ENCODE assay signal across 9 mouse cellular contexts in genomic region chr13:21993957-21994738, GRCm38 (mm10). TPM values are rescaled to one million over a fixed set of nuclear protein-coding genes. Genes with fewer than 3 reads are reported as not detected.
DNase-seq lines count a peak whose midpoint lies in the region; TF ChIP-seq lines count a peak whose summit lies in the region.
"Had no signal": no experiment of that assay in that cellular context is flagged by ENCODE, and none has a peak within 500 bp of the region (broad histone marks: within the 10 kb centered on the region; RNA-seq: fewer than 3 reads in every experiment).

No protein-coding gene starts in this region.

- TF ChIP-seq CTCF in bone marrow macrophage, adult 2 months (IDR thresholded peaks at IDR 0.05; ENCODE audit: low read depth, low read length), result no peak
- TF ChIP-seq CTCF in cerebellum, adult 2 months (IDR thresholded peaks at IDR 0.05; ENCODE audit: borderline replicate concordance, insufficient read depth, low read depth, low read length), result no peak

- peaks cover 15% of the 10 kb centered on the region; the same call in 1 of the 2 replicates for H3K27me3 ChIP-seq in cerebellum, adult 2 months (ENCODE audit: control insufficient read depth, insufficient read depth, low read length)

- no peak for TF ChIP-seq POLR2A in bone marrow macrophage, adult 2 months (IDR thresholded peaks at IDR 0.05; ENCODE audit: borderline replicate concordance, low read depth, low read length)
- TF ChIP-seq POLR2A in cerebellum, adult 2 months (IDR thresholded peaks at IDR 0.05; ENCODE audit: borderline replicate concordance, insufficient read depth, low read length), result no peak

- WGBS in cerebellum, adult 2 months, result 11% methylated on average over 22 of the region's 22 CpGs

- H3K4me3 ChIP-seq in bone marrow macrophage, adult 2 months (ENCODE audit: insufficient read depth, low read length), result peak overlapping the region; percentile 45
- no peak overlapping the region for H3K4me3 ChIP-seq in cerebellum, adult 2 months (replicated peaks; ENCODE audit: insufficient read depth, low read depth, low read length)

- DNase-seq in kidney, adult 18-20 months, result peak; percentile 19
- no peak for DNase-seq in kidney, postnatal 25 days
- DNase-seq in B cell, adult 2 months, result peak; percentile 68 to 69
- peak; percentile 56 for DNase-seq in induced T-regulatory cell, adult 2 months (ENCODE audit: low read depth)
- peak; percentile 42 for DNase-seq in naive thymus-derived CD4-positive, alpha-beta T cell, adult 2 months (ENCODE audit: low read depth)
- DNase-seq in right cerebral cortex, postnatal 36 days (ENCODE audit: low spot score in 2 of 2), result no peak
- no peak for DNase-seq in cerebellum, adult 2 months

- no peaks in the 10 kb centered on the region for H3K4me1 ChIP-seq in bone marrow macrophage, adult 2 months (ENCODE audit: control insufficient read depth, insufficient read depth, low read length)
- H3K4me1 ChIP-seq in cerebellum, adult 2 months (ENCODE audit: control insufficient read depth, insufficient read depth, low read length), result no peaks in the 10 kb centered on the region

- no peak overlapping the region for H3K27ac ChIP-seq in bone marrow macrophage, adult 2 months (ENCODE audit: insufficient read depth, low read depth, low read length)
- H3K27ac ChIP-seq in cerebellum, adult 2 months (ENCODE audit: insufficient read depth, low read length), result no peak overlapping the region
- H3K27ac ChIP-seq: layer of hippocampus, adult 2 months had no signal

RNA-seq across cellular contexts. Expression of gene Pom121l2, which starts 13.2 kb away (rescaled TPM):
- polyA plus RNA-seq in bone marrow macrophage, adult 2 months (2012; ENCODE audit: insufficient read depth, insufficient read length, missing spikeins), result not detected in 2 replicates
- polyA plus RNA-seq in cerebellum, adult 2 months (2012; rRNA removed), result not detected in 2 replicates

RNA-seq across cellular contexts. Expression of gene Prss16, which starts 15.4 kb away (rescaled TPM):
- 3.0 and 3.4 TPM in 2 replicates for polyA plus RNA-seq in bone marrow macrophage, adult 2 months (2012; ENCODE audit: insufficient read depth, insufficient read length, missing spikeins)
- 0.36 and 1.1 TPM in 2 replicates for polyA plus RNA-seq in cerebellum, adult 2 months (2012; rRNA removed)

RNA-seq across cellular contexts. Expression of gene Hist1h2ah, which starts 41.2 kb away (rescaled TPM):
- not detected in 2 replicates for polyA plus RNA-seq in bone marrow macrophage, adult 2 months (2012; ENCODE audit: insufficient read depth, insufficient read length, missing spikeins)
- polyA plus RNA-seq in cerebellum, adult 2 months (2012; rRNA removed), result not detected in 2 replicates

RNA-seq across cellular contexts. Expression of gene Hist1h2bk, which starts 41.5 kb away (rescaled TPM):
- 2.9 and 5.5 TPM in 2 replicates for polyA plus RNA-seq in bone marrow macrophage, adult 2 months (2012; ENCODE audit: insufficient read depth, insufficient read length, missing spikeins)
- polyA plus RNA-seq in cerebellum, adult 2 months (2012; rRNA removed), result 0.34 TPM in 1 of 2 replicates, not detected in the other

RNA-seq across cellular contexts. Expression of gene Hist1h4i, which starts 47.0 kb away (rescaled TPM):
- 7.5 and 8.2 TPM in 2 replicates for polyA plus RNA-seq in bone marrow macrophage, adult 2 months (2012; ENCODE audit: insufficient read depth, insufficient read length, missing spikeins)
- 8.8 and 9.8 TPM in 2 replicates for polyA plus RNA-seq in cerebellum, adult 2 months (2012; rRNA removed)

Comparison
In these comparisons a context has a peak if more than half of its experiments do, and no peak if none do; other contexts are left out.
1. DNase-seq: peak in kidney, adult 18-20 months (single experiment), B cell, adult 2 months (2 of 2), induced T-regulatory cell, adult 2 months (single experiment) and naive thymus-derived CD4-positive, alpha-beta T cell, adult 2 months (single experiment); none in kidney, postnatal 25 days (0 of 2), right cerebral cortex, postnatal 36 days (0 of 2) and cerebellum, adult 2 months (0 of 2).